Mouse (Mus musculus) embryo, embryonic 11 days (tissue): ENCODE data around the gene Nkain2.

ENCODE experiments used
- DNase-seq: peaks from one replicate; pipeline ENCODE4 v3.0.0-alpha.2; 2015

Gene Nkain2

GRCm38 (mm10) chr10:32576559-32577275 lies 313.5 kb downstream of the Nkain2 start:
- no peak for DNase-seq

- no peak for DNase-seq
These were observed 332.6 kb downstream of the Nkain2 start for GRCm38 (mm10) chr10:32557673-32558072.

GRCm38 (mm10) chr10:32536057-32536456 lies 354.2 kb downstream of the Nkain2 start:
- no peak for DNase-seq

GRCm38 (mm10) chr10:32510821-32511220 lies 379.4 kb downstream of the Nkain2 start:
- no peak for DNase-seq

GRCm38 (mm10) chr10:32494591-32495182 lies 395.6 kb downstream of the Nkain2 start:
- no peak for DNase-seq

GRCm38 (mm10) chr10:32493600-32493999 lies 396.7 kb downstream of the Nkain2 start:
- no peak for DNase-seq

GRCm38 (mm10) chr10:32462726-32463125 lies 427.5 kb downstream of the Nkain2 start:
- no peak for DNase-seq

- DNase-seq = no peak
These were observed 450.2 kb downstream of the Nkain2 start for GRCm38 (mm10) chr10:32439932-32440519.

- DNase-seq = no peak
These were observed 476.0 kb downstream of the Nkain2 start for GRCm38 (mm10) chr10:32414228-32414627.

- DNase-seq = no peak
These were observed 478.9 kb downstream of the Nkain2 start for GRCm38 (mm10) chr10:32411331-32411730.

GRCm38 (mm10) chr10:32400961-32401360 lies 489.3 kb downstream of the Nkain2 start:
- DNase-seq = no peak

GRCm38 (mm10) chr10:32393859-32394521 lies 496.3 kb downstream of the Nkain2 start:
- DNase-seq = no peak

- DNase-seq = no peak
These were observed 496.9 kb downstream of the Nkain2 start for GRCm38 (mm10) chr10:32393326-32393725.

GRCm38 (mm10) chr10:32312754-32313153 lies 577.5 kb downstream of the Nkain2 start:
- no peak for DNase-seq

GRCm38 (mm10) chr10:32301024-32301597 lies 589.2 kb downstream of the Nkain2 start:
- DNase-seq = no peak

- DNase-seq = no peak
These were observed 599.8 kb downstream of the Nkain2 start for GRCm38 (mm10) chr10:32290487-32290886.

GRCm38 (mm10) chr10:32283690-32284089 lies 606.6 kb downstream of the Nkain2 start:
- no peak for DNase-seq

- DNase-seq = no peak
These were observed 646.9 kb downstream of the Nkain2 start for GRCm38 (mm10) chr10:32243266-32243882.

- no peak for DNase-seq
These were observed 649.1 kb downstream of the Nkain2 start for GRCm38 (mm10) chr10:32241168-32241567.

- DNase-seq = no peak
These were observed 707.3 kb downstream of the Nkain2 start for GRCm38 (mm10) chr10:32182951-32183350.

GRCm38 (mm10) chr10:32091354-32091753 lies 798.9 kb downstream of the Nkain2 start:
- no peak for DNase-seq

GRCm38 (mm10) chr10:32060396-32060795 lies 829.9 kb downstream of the Nkain2 start:
- no peak for DNase-seq

- no peak for DNase-seq
These were observed 832.0 kb downstream of the Nkain2 start for GRCm38 (mm10) chr10:32058251-32058650.
